Mouse (Mus musculus): ENCODE measurements at regions not wholly inside any gene's neighbourhood (a gene's known extent, or its start where the extent isn't known, plus 50 kb on each side); places are given as distances from the start of the nearest gene placed in this dataset.

DNA sequence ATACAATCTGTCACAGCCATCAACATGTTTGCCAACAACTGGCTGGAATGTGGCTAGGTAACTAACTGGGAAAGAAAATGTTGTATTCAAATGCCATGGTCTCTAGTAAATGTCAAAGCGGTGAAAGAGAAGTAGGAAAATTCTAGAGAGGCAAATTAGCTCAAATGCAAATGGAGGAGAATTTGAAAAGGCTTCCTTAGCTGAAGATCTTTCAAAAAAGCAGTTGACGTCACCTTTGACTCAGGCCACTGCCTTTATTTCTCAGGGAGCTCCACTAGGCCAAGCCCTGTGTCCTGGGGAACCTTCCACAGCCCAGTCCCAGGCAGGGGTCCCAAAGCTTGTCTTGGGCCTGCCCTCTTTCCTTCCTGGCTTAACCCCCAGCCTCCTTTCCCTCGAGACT, 136.6 kb downstream of the Tmem38b start:
- Histone ChIP-seq H3K4me3 (ENCODE audit: low read depth, low read length) (no peak overlapping the region), H3K4me2 (ENCODE audit: low read depth, low read length, poor library complexity, severe bottlenecking) (no peak overlapping the region), H3K36me3 (ENCODE audit: insufficient read depth, low read length) (no peaks in the 10 kb centered on the region), H3K4me1 (ENCODE audit: insufficient read depth, low read length) (no peaks in the 10 kb centered on the region), H3K9ac (replicated peaks; ENCODE audit: low read length, poor library complexity, severe bottlenecking) (no peak overlapping the region), H3K9me3 (ENCODE audit: low read length) (no peaks in the 10 kb centered on the region), H3K27me3 (ENCODE audit: insufficient read depth, low read length) (no peaks in the 10 kb centered on the region), H3K27ac (ENCODE audit: low read depth, low read length) (no peak overlapping the region)
- DNase-seq (ENCODE audit: low spot score) (no peak), ATAC-seq (ENCODE audit: low FRiP score) (no peak)
- WGBS = 75% methylated on average over 3 of the region's 3 CpGs
- TF ChIP-seq CTCF (IDR thresholded peaks at IDR 0.05) = no peak

DNA sequence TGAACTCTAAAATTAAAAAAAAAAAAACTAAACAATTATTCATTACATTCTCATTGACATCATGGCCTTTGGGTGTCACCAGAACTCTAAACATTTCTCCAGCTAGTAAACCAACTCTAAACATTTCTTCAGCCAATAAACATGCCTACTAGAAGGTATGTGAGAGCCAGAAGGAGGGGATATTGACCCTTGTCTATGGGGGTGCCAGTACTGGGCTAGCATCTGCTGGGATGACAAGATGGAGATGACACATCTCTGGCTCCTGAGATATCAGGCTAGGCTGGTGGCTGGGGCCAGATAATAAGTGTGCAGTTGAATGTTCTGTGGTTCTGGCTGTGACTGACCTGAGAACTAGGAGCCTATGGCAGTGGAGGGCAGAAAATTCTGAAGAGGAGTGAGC, 144.6 kb downstream of the Tmem38b start:
- H3K4me2 ChIP-seq (ENCODE audit: low read depth, low read length, poor library complexity, severe bottlenecking) = no peak overlapping the region
- H3K27ac ChIP-seq (ENCODE audit: low read depth, low read length) = no peak overlapping the region
- DNase-seq (ENCODE audit: low spot score) (no peak), ATAC-seq (ENCODE audit: low FRiP score) (no peak)
- H3K9me3 ChIP-seq (ENCODE audit: low read length) = no peaks in the 10 kb centered on the region
- TF ChIP-seq CTCF (IDR thresholded peaks at IDR 0.05) = no peak
- no peaks in the 10 kb centered on the region for H3K27me3 ChIP-seq (ENCODE audit: insufficient read depth, low read length)
- H3K4me1 ChIP-seq (ENCODE audit: insufficient read depth, low read length) = no peaks in the 10 kb centered on the region
- no peaks in the 10 kb centered on the region for H3K36me3 ChIP-seq (ENCODE audit: insufficient read depth, low read length)
- H3K9ac ChIP-seq (replicated peaks; ENCODE audit: low read length, poor library complexity, severe bottlenecking) = no peak overlapping the region
- no peak overlapping the region for H3K4me3 ChIP-seq (ENCODE audit: low read depth, low read length)

DNA sequence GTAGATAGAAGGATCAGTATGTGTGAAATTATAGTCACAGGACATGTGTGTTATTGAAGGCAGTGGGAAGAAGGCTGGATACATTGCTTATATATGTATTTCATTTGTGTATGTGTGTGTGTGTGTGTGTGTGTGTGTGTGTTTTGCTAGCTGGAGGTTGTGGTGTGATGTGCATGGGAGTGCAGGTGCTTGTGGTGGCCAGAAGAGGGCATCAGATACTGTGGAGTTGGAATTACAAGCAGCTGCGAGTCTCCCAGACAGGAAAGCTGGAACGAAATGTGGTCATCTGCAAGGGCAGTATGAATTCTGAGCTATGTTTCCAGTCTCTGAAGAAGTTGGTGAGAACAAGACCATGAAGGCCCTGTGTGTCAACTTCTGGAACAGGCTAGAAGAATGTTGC, 145.1 kb downstream of the Tmem38b start:
- Histone ChIP-seq H3K4me3 (ENCODE audit: low read depth, low read length) (no peak overlapping the region), H3K27ac (ENCODE audit: low read depth, low read length) (no peak overlapping the region), H3K36me3 (ENCODE audit: insufficient read depth, low read length) (no peaks in the 10 kb centered on the region), H3K9ac (replicated peaks; ENCODE audit: low read length, poor library complexity, severe bottlenecking) (no peak overlapping the region), H3K4me2 (ENCODE audit: low read depth, low read length, poor library complexity, severe bottlenecking) (no peak overlapping the region), H3K9me3 (ENCODE audit: low read length) (no peaks in the 10 kb centered on the region), H3K4me1 (ENCODE audit: insufficient read depth, low read length) (no peaks in the 10 kb centered on the region), H3K27me3 (ENCODE audit: insufficient read depth, low read length) (no peaks in the 10 kb centered on the region)
- DNase-seq (ENCODE audit: low spot score) (no peak), ATAC-seq (ENCODE audit: low FRiP score) (no peak)
- 89% methylated on average over 2 of the region's 2 CpGs for WGBS
- peak; percentile 11; the same call in 1 of the 2 replicates for TF ChIP-seq CTCF (IDR thresholded peaks at IDR 0.05)

DNA sequence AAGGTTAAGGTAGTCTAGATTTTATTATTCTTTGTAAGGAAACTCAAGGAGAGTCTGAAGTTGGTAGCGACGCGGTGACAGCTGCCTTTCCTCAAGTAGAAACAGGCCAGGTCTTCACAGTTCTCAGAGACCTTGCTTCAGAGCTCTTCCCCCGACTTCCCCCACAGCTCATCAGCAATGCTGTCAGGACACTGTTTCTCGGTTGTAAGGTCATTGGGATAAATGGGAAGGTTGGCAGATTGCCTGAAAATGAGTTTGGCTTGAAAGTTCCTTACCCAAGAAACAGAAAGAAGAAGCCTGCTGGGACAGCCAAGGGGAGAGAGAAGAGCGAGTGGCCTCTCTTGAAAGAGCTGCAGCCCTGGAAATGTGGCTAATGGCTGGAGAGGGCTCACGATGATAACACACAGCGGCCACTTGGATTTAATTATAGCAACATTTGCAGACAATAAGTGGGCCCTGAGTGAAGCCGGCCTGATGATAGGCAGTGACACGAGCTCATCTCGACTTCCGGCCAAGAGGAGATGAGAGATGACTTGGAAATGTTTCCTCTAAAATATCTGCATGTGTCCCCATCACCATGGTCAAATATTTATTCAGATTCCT, 150.3 kb downstream of the Tmem38b start:
- Histone ChIP-seq H3K4me2 (ENCODE audit: low read depth, low read length, poor library complexity, severe bottlenecking) (no peak overlapping the region), H3K27me3 (ENCODE audit: insufficient read depth, low read length) (no peaks in the 10 kb centered on the region), H3K36me3 (ENCODE audit: insufficient read depth, low read length) (no peaks in the 10 kb centered on the region), H3K9me3 (ENCODE audit: low read length) (no peaks in the 10 kb centered on the region), H3K4me1 (ENCODE audit: insufficient read depth, low read length) (no peaks in the 10 kb centered on the region), H3K4me3 (ENCODE audit: low read depth, low read length) (no peak overlapping the region), H3K27ac (ENCODE audit: low read depth, low read length) (no peak overlapping the region), H3K9ac (replicated peaks; ENCODE audit: low read length, poor library complexity, severe bottlenecking) (no peak overlapping the region)
- no peak for ATAC-seq (ENCODE audit: low FRiP score)
- 74% methylated on average over 12 of the region's 12 CpGs for WGBS
- peak; percentile 60 for DNase-seq (ENCODE audit: low spot score)
- TF ChIP-seq CTCF (IDR thresholded peaks at IDR 0.05) = no peak

DNA sequence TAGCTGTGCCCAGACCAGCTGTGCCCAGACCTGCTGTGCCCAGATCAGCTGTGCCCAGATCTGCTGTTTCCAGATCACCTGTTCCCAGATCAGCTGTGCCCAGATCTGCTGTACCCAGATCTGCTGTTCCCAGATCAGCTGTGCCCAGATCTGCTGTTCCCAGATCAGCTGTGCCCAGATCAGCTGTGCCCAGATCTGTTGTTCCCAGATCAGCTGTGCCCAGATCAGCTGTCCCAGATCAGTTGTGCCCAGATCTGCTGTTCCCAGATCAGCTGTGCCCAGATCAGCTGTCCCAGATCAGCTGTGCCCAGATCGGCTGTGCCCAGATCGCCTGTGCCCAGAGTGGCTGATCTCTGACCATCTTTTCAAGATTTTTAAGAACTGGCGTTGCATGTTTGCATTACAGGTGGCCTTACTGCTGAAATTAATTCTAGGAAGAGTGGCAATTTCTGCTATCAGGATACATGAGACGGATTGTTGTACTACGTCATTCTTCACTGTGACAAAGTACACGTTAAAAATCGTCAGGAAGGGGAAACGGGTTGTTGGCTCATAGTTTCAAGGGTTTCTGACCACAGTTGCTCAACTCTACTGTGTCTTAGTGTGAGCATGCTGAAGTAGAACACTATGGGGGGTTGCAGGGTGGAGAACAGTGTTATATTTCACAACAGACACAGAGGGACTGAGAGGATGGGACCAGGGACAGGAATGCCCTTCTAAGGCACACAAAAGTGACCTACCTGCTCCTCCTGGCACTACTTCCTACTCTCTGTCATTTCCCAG, 160.9 kb downstream of the Tmem38b start:
- no peak overlapping the region for H3K27ac ChIP-seq (ENCODE audit: low read depth, low read length)
- no peaks in the 10 kb centered on the region for H3K27me3 ChIP-seq (ENCODE audit: insufficient read depth, low read length)
- no peak overlapping the region for H3K4me3 ChIP-seq (ENCODE audit: low read depth, low read length)
- no peaks in the 10 kb centered on the region for H3K9me3 ChIP-seq (ENCODE audit: low read length)
- no peaks in the 10 kb centered on the region for H3K4me1 ChIP-seq (ENCODE audit: insufficient read depth, low read length)
- WGBS = 92% methylated on average over 8 of the region's 8 CpGs
- H3K36me3 ChIP-seq (ENCODE audit: insufficient read depth, low read length) = no peaks in the 10 kb centered on the region
- no peak for DNase-seq (ENCODE audit: low spot score)
- no peak overlapping the region for H3K9ac ChIP-seq (replicated peaks; ENCODE audit: low read length, poor library complexity, severe bottlenecking)
- no peak for ATAC-seq (ENCODE audit: low FRiP score)
- no peak for TF ChIP-seq CTCF (IDR thresholded peaks at IDR 0.05)
- H3K4me2 ChIP-seq (ENCODE audit: low read depth, low read length, poor library complexity, severe bottlenecking) = no peak overlapping the region

DNA sequence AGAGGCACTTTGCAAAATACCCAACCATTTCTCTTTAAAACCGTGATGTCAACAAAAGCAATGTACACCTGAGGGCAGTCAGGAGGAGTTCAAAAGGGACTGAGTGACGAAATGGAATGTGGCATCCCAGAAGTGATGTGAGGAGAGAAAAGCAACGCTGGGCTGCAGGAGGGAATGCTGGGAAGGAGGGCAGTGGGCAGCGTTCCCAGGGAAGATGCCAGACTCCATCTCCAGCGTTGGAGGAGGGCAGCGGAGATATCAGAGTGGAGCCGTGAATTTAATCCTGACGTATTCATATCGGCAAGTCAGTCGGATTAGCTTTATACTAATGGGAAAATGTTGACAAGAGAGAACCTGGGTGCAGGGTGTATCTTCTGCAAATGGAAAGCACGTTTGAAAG, 161.7 kb downstream of the Tmem38b start:
- no peak for DNase-seq (ENCODE audit: low spot score)
- no peak for TF ChIP-seq CTCF (IDR thresholded peaks at IDR 0.05)
- Histone ChIP-seq H3K4me1 (ENCODE audit: insufficient read depth, low read length) (no peaks in the 10 kb centered on the region), H3K36me3 (ENCODE audit: insufficient read depth, low read length) (no peaks in the 10 kb centered on the region), H3K4me3 (ENCODE audit: low read depth, low read length) (no peak overlapping the region), H3K27ac (ENCODE audit: low read depth, low read length) (no peak overlapping the region), H3K9ac (replicated peaks; ENCODE audit: low read length, poor library complexity, severe bottlenecking) (no peak overlapping the region), H3K9me3 (ENCODE audit: low read length) (no peaks in the 10 kb centered on the region), H3K4me2 (ENCODE audit: low read depth, low read length, poor library complexity, severe bottlenecking) (no peak overlapping the region), H3K27me3 (ENCODE audit: insufficient read depth, low read length) (no peaks in the 10 kb centered on the region)
- no peak for ATAC-seq (ENCODE audit: low FRiP score)
- 71% methylated on average over 11 of the region's 11 CpGs for WGBS

Measured in midbrain, postnatal 0 days (tissue).